Mouse (Mus musculus) liver, embryonic 11.5 days (tissue): ENCODE results near the gene Fhad1. TPM values are rescaled to one million over a fixed set of nuclear protein-coding genes. Genes with fewer than 3 reads are reported as not detected.
"Not testable (repeated sequence)": the region's sequence is repeated elsewhere in the genome, so short reads cannot be mapped to it uniquely, and the experiment has no call there.

Experiments used
- ATAC-seq: fragments of 200-750 bp; cut with Nextera tagmentation; replicated peaks from 2 replicates; pipeline ENCODE4 v1.8.0; 2017; ENCODE audit warnings: moderate number of reproducible peaks, mild to moderate bottlenecking, moderate TSS enrichment, moderate library complexity; ENCODE audit not compliant: low FRiP score
- DNase-seq: peaks from one replicate; pipeline ENCODE4 v3.0.0-alpha.2; 2017; ENCODE audit warnings: low spot score
- H3K27ac ChIP-seq: fragments of 300-500 bp; sonication (generic); 2 replicates; pipeline ENCODE4 v1.5.1; 2014; ENCODE audit warnings: mild to moderate bottlenecking, low read depth, low read length, control low read depth
- H3K27me3 ChIP-seq: fragments of 300-500 bp; sonication (generic); replicated peaks from 2 replicates; pipeline ENCODE4 v1.6.1; 2014; ENCODE audit warnings: low read length, mixed read lengths; ENCODE audit not compliant: control insufficient read depth, insufficient read depth
- H3K36me3 ChIP-seq: fragments of 300-500 bp; sonication (generic); 2 replicates; pipeline ENCODE4 v1.6.1; 2014; ENCODE audit warnings: mild to moderate bottlenecking, low read length, moderate library complexity, mixed read lengths; ENCODE audit not compliant: control insufficient read depth, insufficient read depth
- H3K4me1 ChIP-seq: fragments of 300-500 bp; sonication (generic); replicated peaks from 2 replicates; pipeline ENCODE4 v1.6.1; 2014; ENCODE audit warnings: low read length, mixed read lengths; ENCODE audit not compliant: control insufficient read depth, insufficient read depth
- H3K4me2 ChIP-seq: fragments of 300-500 bp; sonication (generic); 2 replicates; pipeline ENCODE4 v1.6.1; 2014; ENCODE audit warnings: mild to moderate bottlenecking, control low read depth, moderate library complexity
- H3K4me3 ChIP-seq: fragments of 300-500 bp; sonication (generic); 2 replicates; pipeline ENCODE4 v1.5.1; 2014; ENCODE audit warnings: low read depth, low read length, control low read depth
- H3K9ac ChIP-seq: fragments of 300-500 bp; sonication (generic); 2 replicates; pipeline ENCODE4 v1.6.1; 2014; ENCODE audit warnings: low read depth, low read length, control low read depth
- H3K9me3 ChIP-seq: fragments of 300-500 bp; sonication (generic); 2 replicates; pipeline ENCODE4 v1.6.1; 2016; ENCODE audit warnings: low read length, inconsistent platforms, mixed read lengths; ENCODE audit not compliant: control insufficient read depth
- WGBS: fragments of 180-500 bp; shearing (Covaris S2); extraction: QIAGEN DNeasy Blood & Tissue Kit; methylation state at CpG from one replicate; pipeline ENCODE4 v1.1.7; 2014; 5-methylcytosine and 5-hydroxymethylcytosine counted together
- polyA plus RNA-seq: library from polyadenylated mRNA; unstranded; fragments of >200 nt; fragmentation: Nextera tagmentation; extraction: Ambion mirVana; gene quantifications from 2 replicates; pipeline ENCODE4 v1.2.1, GENCODE M21; 2014

The Fhad1 gene
- polyA plus RNA-seq, 1 experiment from 2014 or later = 1.8 TPM

GRCm38 (mm10) chr4:141996086-141996485 is 18.8 kb downstream of the Fhad1 start:
- H3K4me1 ChIP-seq = peaks cover 5% of the 10 kb centered on the region
- H3K36me3 ChIP-seq = no peaks in the 10 kb centered on the region
- no peaks in the 10 kb centered on the region for H3K27me3 ChIP-seq
- H3K4me3 ChIP-seq = no peak overlapping the region
- no peak overlapping the region for H3K4me2 ChIP-seq
- ATAC-seq = no peak
- 84% methylated on average over 7 of the region's 7 CpGs for WGBS
- no peak for DNase-seq
- H3K9me3 ChIP-seq = no peaks in the 10 kb centered on the region
- H3K9ac ChIP-seq = no peak overlapping the region
- H3K27ac ChIP-seq = no peak overlapping the region

GRCm38 (mm10) chr4:141994062-141994471 is 20.8 kb downstream of the Fhad1 start:
- H3K4me1 ChIP-seq, H3K27ac ChIP-seq, ATAC-seq, DNase-seq, H3K36me3 ChIP-seq, H3K9me3 ChIP-seq, H3K27me3 ChIP-seq, H3K9ac ChIP-seq, H3K4me2 ChIP-seq, H3K4me3 ChIP-seq: not testable (repeated sequence)
- 43% methylated on average over 2 of the region's 2 CpGs for WGBS

DNA sequence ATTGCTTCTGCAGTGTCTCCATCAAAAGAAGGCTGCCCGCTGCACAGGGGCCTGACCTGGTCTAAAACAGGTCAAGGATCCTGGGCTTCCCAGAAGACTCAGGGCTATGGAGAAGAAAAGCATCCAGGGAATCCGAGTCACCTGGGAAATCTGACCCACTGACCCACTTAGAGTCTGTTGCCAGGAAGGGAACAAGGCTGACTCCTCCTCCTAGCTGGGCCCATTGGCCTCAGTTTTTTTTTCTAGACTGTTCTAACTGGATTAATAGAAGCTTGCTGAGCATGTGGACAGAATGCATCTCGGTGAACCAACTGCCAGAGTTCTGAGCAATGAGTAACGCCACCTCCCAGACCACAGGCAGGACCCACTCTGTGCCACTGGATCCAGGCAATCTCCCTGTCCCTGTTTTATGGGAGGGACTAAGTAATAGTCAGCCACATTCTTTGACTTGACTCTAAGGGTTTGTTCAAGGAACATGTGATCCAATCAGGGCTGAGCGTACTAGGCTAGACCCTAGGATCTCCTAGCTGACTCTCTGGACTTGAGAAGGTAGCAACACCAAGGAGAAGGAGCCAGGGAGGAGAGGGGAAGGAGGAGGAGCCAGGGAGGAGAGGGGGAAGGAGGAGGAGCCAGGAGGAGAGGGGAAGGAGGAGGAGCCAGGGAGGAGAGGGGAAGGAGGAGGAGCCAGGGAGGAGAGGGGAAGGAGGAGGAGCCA is 21.4 kb downstream of the Fhad1 start:
- Histone ChIP-seq H3K4me1 (peaks cover 5% of the 10 kb centered on the region), H3K27ac (no peak overlapping the region), H3K36me3 (no peaks in the 10 kb centered on the region), H3K4me2 (no peak overlapping the region), H3K9me3 (no peaks in the 10 kb centered on the region), H3K9ac (no peak overlapping the region), H3K27me3 (no peaks in the 10 kb centered on the region), H3K4me3 (no peak overlapping the region)
- WGBS = 67% methylated on average over 5 of the region's 5 CpGs
- DNase-seq = no peak
- ATAC-seq = no peak; the same call in 1 of the 2 replicates

DNA sequence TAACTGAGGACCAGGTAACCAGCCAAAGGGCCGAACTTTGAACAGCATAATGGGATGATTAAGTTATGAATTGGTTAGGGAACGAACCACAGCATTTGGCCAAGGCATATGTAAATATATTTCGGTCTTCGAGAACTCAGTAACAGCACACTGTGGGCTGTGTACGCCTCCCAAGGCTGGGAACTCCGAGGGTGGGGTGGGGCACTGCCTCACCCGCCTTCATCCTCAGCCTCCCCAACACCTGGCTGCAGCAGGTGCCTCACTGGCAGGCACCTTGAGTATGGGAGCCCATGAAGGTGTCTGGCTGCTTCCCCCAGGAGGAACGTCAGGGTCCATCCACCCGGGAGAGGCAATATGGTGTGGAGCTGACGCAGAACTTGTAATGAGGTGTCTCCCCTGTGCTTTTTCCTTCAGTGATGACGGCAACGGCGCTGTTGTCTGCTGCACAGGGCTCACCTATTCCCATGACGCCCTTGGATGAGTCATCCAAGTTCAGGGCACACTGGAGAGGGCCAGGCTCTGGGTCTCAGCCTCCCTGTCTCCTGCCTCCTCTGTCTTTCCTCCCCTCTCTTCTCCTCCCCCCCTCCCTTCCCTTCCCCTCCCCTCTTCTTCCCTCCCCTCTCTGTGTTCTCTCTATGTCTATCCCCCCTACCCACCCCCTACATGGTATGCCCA is 22.2 kb downstream of the Fhad1 start:
- H3K36me3 ChIP-seq = no peaks in the 10 kb centered on the region
- no peak for ATAC-seq
- WGBS = 86% methylated on average over 14 of the region's 14 CpGs

DNA sequence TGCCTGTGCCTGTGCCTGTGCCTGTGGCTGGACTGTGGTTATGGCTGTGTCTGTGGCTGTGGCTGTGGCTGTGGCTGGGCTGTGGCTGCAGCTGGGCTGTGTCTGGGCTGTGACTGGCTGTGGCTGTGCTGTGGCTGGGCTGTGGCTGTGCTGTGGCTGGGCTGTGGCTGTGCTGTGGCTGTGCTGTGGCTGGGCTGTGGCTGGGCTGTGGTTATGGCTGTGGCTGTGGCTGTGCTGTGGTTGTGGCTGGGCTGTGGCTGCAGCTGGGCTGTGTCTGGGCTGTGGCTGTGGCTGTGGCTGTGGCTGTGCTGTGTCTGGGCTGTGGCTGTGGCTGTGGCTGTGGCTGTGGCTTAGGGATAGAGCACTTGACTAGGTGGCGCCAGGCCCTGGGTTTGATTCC is 26.7 kb downstream of the Fhad1 start:
- WGBS = 100% methylated on average over 1 of the region's 1 CpGs
- H3K9me3 ChIP-seq = no peaks in the 10 kb centered on the region
- H3K4me1 ChIP-seq = no peaks in the 10 kb centered on the region
- H3K27ac ChIP-seq = no peak overlapping the region
- DNase-seq = no peak
- no peaks in the 10 kb centered on the region for H3K27me3 ChIP-seq
- ATAC-seq = no peak
- no peak overlapping the region for H3K9ac ChIP-seq
- no peak overlapping the region for H3K4me3 ChIP-seq
- no peaks in the 10 kb centered on the region for H3K36me3 ChIP-seq
- H3K4me2 ChIP-seq = no peak overlapping the region

More for the DNA sequence above, 22.2 kb downstream of the Fhad1 start:
- no peaks in the 10 kb centered on the region for H3K4me1 ChIP-seq
- H3K4me3 ChIP-seq = no peak overlapping the region
- DNase-seq = no peak
- no peak overlapping the region for H3K9ac ChIP-seq
- H3K9me3 ChIP-seq = no peaks in the 10 kb centered on the region
- H3K4me2 ChIP-seq = no peak overlapping the region
- no peak overlapping the region for H3K27ac ChIP-seq
- H3K27me3 ChIP-seq = no peaks in the 10 kb centered on the region

- WGBS = 64% methylated on average over 3 of the region's 3 CpGs
- ATAC-seq = no peak
- DNase-seq = no peak
- Histone ChIP-seq H3K27ac (no peak overlapping the region), H3K4me2 (no peak overlapping the region), H3K4me3 (no peak overlapping the region), H3K36me3 (no peaks in the 10 kb centered on the region), H3K9me3 (no peaks in the 10 kb centered on the region), H3K27me3 (no peaks in the 10 kb centered on the region), H3K4me1 (no peaks in the 10 kb centered on the region), H3K9ac (no peak overlapping the region)
These were observed 31.2 kb downstream of the Fhad1 start for GRCm38 (mm10) chr4:141983689-141984088.

GRCm38 (mm10) chr4:141981475-141981874 is 33.4 kb downstream of the Fhad1 start:
- Histone ChIP-seq H3K27ac (no peak overlapping the region), H3K27me3 (no peaks in the 10 kb centered on the region), H3K36me3 (no peaks in the 10 kb centered on the region), H3K4me2 (no peak overlapping the region), H3K9me3 (no peaks in the 10 kb centered on the region), H3K4me1 (no peaks in the 10 kb centered on the region), H3K9ac (no peak overlapping the region), H3K4me3 (no peak overlapping the region)
- ATAC-seq (no peak), DNase-seq (no peak)
- 67% methylated on average over 3 of the region's 3 CpGs for WGBS

DNA sequence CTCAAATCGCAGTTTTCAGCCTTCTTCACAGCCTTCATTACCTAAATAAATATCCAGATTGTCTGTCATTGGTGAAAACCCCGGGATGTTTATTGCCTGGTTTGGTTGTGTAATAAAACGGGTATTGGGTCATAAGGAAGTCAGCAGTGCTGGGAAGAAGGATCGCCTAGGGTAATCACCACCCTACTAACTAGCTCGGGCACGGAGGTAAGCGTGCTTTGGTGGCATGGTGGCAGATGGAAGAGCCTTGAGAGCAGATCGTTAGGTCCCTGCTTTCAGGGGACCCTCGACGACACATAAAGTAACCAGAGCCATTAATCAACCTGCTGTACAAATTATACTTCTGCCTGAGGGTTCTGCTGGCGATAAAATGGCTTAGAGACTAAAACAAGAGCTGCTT is 36.3 kb downstream of the Fhad1 start:
- 72% methylated on average over 11 of the region's 11 CpGs for WGBS
- ATAC-seq (no peak), DNase-seq (no peak)
- Histone ChIP-seq H3K9ac (no peak overlapping the region), H3K4me2 (no peak overlapping the region), H3K4me3 (no peak overlapping the region), H3K36me3 (no peaks in the 10 kb centered on the region), H3K27ac (no peak overlapping the region), H3K27me3 (no peaks in the 10 kb centered on the region), H3K9me3 (no peaks in the 10 kb centered on the region), H3K4me1 (no peaks in the 10 kb centered on the region)

DNA sequence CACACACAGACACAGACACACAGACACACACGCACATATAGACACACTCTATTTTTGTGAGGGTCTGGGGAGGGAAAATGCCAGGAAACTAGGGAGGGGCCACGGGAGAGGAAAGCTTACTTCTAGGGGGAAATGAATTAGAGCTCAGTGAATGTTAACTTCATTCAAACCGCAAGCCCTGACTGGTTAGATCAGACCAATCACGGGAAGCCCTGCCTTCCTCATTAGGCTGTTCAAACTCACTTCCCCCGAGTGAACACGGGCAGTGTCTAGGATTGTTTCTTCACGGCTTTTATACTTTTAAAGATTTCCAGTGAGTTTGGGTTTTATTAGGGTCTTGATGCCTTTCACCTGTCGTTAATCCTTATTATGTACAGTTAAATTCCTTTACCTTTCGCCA is 37.5 kb downstream of the Fhad1 start:
- Histone ChIP-seq H3K4me2 (no peak overlapping the region), H3K4me1 (no peaks in the 10 kb centered on the region), H3K27me3 (no peaks in the 10 kb centered on the region), H3K9ac (no peak overlapping the region), H3K36me3 (no peaks in the 10 kb centered on the region), H3K27ac (no peak overlapping the region), H3K4me3 (no peak overlapping the region), H3K9me3 (no peaks in the 10 kb centered on the region)
- no peak for ATAC-seq
- WGBS = 48% methylated on average over 9 of the region's 9 CpGs
- DNase-seq = no peak
